Mouse (Mus musculus): ENCODE measurements around the gene Zcchc24. TPM values are rescaled to one million over a fixed set of nuclear protein-coding genes. Genes with fewer than 3 reads are reported as not detected.

The Zcchc24 gene
- total and polyA plus RNA-seq, 2 experiments from 2014 or later: 13.9 to 34.3 TPM

- ATAC-seq (ENCODE audit: low FRiP score) (no peak), DNase-seq (ENCODE audit: low spot score) (no peak)
- Histone ChIP-seq H3K27ac (ENCODE audit: low read depth, low read length) (no peak overlapping the region), H3K4me2 (ENCODE audit: low read depth, low read length, poor library complexity, severe bottlenecking) (no peak overlapping the region), H3K9me3 (ENCODE audit: low read length) (no peaks in the 10 kb centered on the region), H3K4me1 (ENCODE audit: insufficient read depth, low read length) (no peaks in the 10 kb centered on the region), H3K9ac (replicated peaks; ENCODE audit: low read length, poor library complexity, severe bottlenecking) (no peak overlapping the region), H3K36me3 (ENCODE audit: insufficient read depth, low read length) (no peaks in the 10 kb centered on the region), H3K27me3 (ENCODE audit: insufficient read depth, low read length) (no peaks in the 10 kb centered on the region), H3K4me3 (ENCODE audit: low read depth, low read length) (no peak overlapping the region)
- 91% methylated on average over 2 of the region's 2 CpGs for WGBS
- no peak for TF ChIP-seq CTCF (IDR thresholded peaks at IDR 0.05)
Observed at GRCm38 (mm10) chr14:25794331-25794730, 25.5 kb upstream of the Zcchc24 start.

DNA sequence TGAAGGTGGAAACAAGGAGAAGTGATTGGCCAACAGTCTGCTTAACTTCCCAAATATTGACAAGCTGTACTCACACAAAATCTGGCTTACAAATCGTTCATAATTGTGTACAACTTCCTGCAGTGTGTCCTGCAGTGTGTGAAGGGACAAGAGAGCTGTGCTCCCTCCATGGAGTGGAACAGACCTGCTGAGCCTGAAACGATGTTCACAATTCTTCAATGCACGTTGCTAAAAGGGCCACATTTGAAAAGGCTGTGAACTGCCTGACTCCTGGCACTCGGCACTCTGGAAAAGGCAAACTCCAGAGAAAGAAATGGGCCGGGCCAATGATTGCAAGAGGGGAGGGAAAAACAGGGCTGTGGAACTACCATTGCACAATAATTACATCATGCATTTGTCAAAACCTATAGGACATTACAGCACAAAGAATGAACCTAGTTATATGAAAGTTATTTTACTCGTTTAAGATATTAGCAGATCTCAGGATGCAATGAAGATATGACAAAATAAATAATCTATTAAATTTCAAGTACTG is 22.0 kb upstream of the Zcchc24 start:
- Histone ChIP-seq H3K36me3 (ENCODE audit: insufficient read depth, low read length) (no peaks in the 10 kb centered on the region), H3K4me1 (ENCODE audit: insufficient read depth, low read length) (no peaks in the 10 kb centered on the region), H3K9ac (replicated peaks; ENCODE audit: low read length, poor library complexity, severe bottlenecking) (no peak overlapping the region), H3K27me3 (ENCODE audit: insufficient read depth, low read length) (no peaks in the 10 kb centered on the region), H3K4me3 (ENCODE audit: low read depth, low read length) (no peak overlapping the region), H3K4me2 (ENCODE audit: low read depth, low read length, poor library complexity, severe bottlenecking) (no peak overlapping the region), H3K27ac (ENCODE audit: low read depth, low read length) (no peak overlapping the region), H3K9me3 (ENCODE audit: low read length) (no peaks in the 10 kb centered on the region)
- no peak for DNase-seq (ENCODE audit: low spot score)
- ATAC-seq (ENCODE audit: low FRiP score): no peak
- 66% methylated on average over 6 of the region's 6 CpGs for WGBS
- TF ChIP-seq CTCF (IDR thresholded peaks at IDR 0.05): no peak

DNA sequence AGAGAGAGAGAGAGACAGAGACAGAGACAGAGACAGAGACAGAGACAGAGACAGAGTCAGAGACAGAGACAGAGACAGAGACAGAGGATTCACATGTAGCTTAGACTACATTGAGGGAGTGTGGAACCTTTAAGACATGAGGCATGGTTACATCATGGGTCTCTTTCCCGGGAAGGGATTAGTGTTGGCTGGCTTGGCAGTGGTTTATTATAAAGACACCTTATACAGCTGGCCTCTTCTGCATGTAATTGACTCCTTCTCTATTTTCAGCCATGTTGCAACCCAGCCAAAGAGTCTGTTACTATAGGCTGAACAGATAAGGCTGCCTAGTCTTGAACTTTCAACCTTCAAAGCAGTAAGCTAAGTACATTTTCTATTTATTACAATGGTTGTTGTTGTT is 21.1 kb upstream of the Zcchc24 start:
- Histone ChIP-seq H3K36me3 (ENCODE audit: insufficient read depth, low read length) (no peaks in the 10 kb centered on the region), H3K27me3 (ENCODE audit: insufficient read depth, low read length) (no peaks in the 10 kb centered on the region), H3K4me2 (ENCODE audit: low read depth, low read length, poor library complexity, severe bottlenecking) (no peak overlapping the region), H3K27ac (ENCODE audit: low read depth, low read length) (no peak overlapping the region), H3K9ac (replicated peaks; ENCODE audit: low read length, poor library complexity, severe bottlenecking) (no peak overlapping the region), H3K4me3 (ENCODE audit: low read depth, low read length) (no peak overlapping the region), H3K9me3 (ENCODE audit: low read length) (no peaks in the 10 kb centered on the region), H3K4me1 (ENCODE audit: insufficient read depth, low read length) (no peaks in the 10 kb centered on the region)
- no peak for ATAC-seq (ENCODE audit: low FRiP score)
- TF ChIP-seq CTCF (IDR thresholded peaks at IDR 0.05): no peak
- 42% methylated on average over 1 of the region's 1 CpGs for WGBS
- no peak for DNase-seq (ENCODE audit: low spot score)

DNA sequence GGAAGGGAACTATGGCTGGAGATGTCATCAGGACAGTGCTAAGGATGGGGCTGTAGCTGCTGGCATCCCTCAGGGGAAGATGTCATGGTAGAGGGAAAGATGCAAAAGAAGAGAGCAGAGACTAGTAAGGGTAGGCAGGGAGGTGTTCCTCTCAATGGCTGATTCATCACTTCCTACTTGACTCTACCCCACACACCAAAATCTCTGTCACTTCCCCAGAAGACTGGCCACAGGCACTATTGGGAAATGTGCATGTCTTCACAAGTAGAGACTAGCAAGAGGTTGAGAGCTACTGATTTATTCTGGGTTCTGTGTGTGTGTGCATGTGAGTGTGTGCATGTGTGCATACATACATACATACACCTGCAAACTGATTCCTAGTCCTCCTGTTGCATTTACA is 20.4 kb upstream of the Zcchc24 start:
- no peaks in the 10 kb centered on the region for H3K9me3 ChIP-seq (ENCODE audit: low read length)
- no peak for TF ChIP-seq CTCF (IDR thresholded peaks at IDR 0.05)
- H3K27ac ChIP-seq (ENCODE audit: low read depth, low read length): no peak overlapping the region
- no peak overlapping the region for H3K4me3 ChIP-seq (ENCODE audit: low read depth, low read length)
- H3K4me2 ChIP-seq (ENCODE audit: low read depth, low read length, poor library complexity, severe bottlenecking): no peak overlapping the region
- H3K4me1 ChIP-seq (ENCODE audit: insufficient read depth, low read length): no peaks in the 10 kb centered on the region
- no peaks in the 10 kb centered on the region for H3K27me3 ChIP-seq (ENCODE audit: insufficient read depth, low read length)
- ATAC-seq (ENCODE audit: low FRiP score) (no peak), DNase-seq (ENCODE audit: low spot score) (no peak)
- H3K36me3 ChIP-seq (ENCODE audit: insufficient read depth, low read length): no peaks in the 10 kb centered on the region
- H3K9ac ChIP-seq (replicated peaks; ENCODE audit: low read length, poor library complexity, severe bottlenecking): no peak overlapping the region

GRCm38 (mm10) chr14:25788201-25788600 is 19.4 kb upstream of the Zcchc24 start:
- H3K36me3 ChIP-seq (ENCODE audit: insufficient read depth, low read length): no peaks in the 10 kb centered on the region
- no peak overlapping the region for H3K27ac ChIP-seq (ENCODE audit: low read depth, low read length)
- no peak for TF ChIP-seq CTCF (IDR thresholded peaks at IDR 0.05)
- H3K4me2 ChIP-seq (ENCODE audit: low read depth, low read length, poor library complexity, severe bottlenecking): no peak overlapping the region
- H3K9me3 ChIP-seq (ENCODE audit: low read length): no peaks in the 10 kb centered on the region
- WGBS: 84% methylated on average over 4 of the region's 5 CpGs
- no peak overlapping the region for H3K4me3 ChIP-seq (ENCODE audit: low read depth, low read length)
- no peaks in the 10 kb centered on the region for H3K27me3 ChIP-seq (ENCODE audit: insufficient read depth, low read length)
- no peaks in the 10 kb centered on the region for H3K4me1 ChIP-seq (ENCODE audit: insufficient read depth, low read length)
- ATAC-seq (ENCODE audit: low FRiP score): no peak
- H3K9ac ChIP-seq (replicated peaks; ENCODE audit: low read length, poor library complexity, severe bottlenecking): no peak overlapping the region
- DNase-seq (ENCODE audit: low spot score): no peak

DNA sequence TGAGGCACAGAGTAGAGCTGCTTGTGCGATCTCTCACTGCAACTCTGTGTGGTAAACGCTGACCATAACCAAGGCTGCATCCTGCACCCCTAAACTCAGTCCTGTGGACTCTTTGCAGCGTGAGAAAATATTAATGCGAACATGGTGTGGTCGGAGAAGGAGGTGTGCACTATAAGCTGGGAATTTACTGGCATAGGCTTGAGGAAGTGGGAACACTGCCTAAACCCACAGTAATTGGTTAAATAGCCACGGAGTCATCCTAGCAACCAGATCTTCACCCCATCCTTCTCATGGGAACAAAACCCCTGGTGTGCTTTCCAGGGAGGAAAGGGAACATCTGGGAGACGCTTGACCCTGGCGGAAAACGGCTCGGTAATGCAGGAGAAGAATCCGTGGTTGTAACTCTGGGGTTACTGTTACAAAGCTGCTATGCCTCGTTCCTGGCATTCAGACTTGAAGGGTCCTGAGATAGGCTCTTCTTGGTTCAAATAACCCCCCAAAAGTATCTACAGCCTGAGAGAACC is 18.6 kb upstream of the Zcchc24 start:
- H3K9me3 ChIP-seq (ENCODE audit: low read length): no peaks in the 10 kb centered on the region
- H3K36me3 ChIP-seq (ENCODE audit: insufficient read depth, low read length): no peaks in the 10 kb centered on the region
- ATAC-seq (ENCODE audit: low FRiP score) (no peak), DNase-seq (ENCODE audit: low spot score) (no peak)
- no peak overlapping the region for H3K4me3 ChIP-seq (ENCODE audit: low read depth, low read length)
- no peak for TF ChIP-seq CTCF (IDR thresholded peaks at IDR 0.05)
- H3K4me2 ChIP-seq (ENCODE audit: low read depth, low read length, poor library complexity, severe bottlenecking): no peak overlapping the region
- WGBS: 73% methylated on average over 12 of the region's 12 CpGs
- no peak overlapping the region for H3K27ac ChIP-seq (ENCODE audit: low read depth, low read length)
- no peak overlapping the region for H3K9ac ChIP-seq (replicated peaks; ENCODE audit: low read length, poor library complexity, severe bottlenecking)
- H3K27me3 ChIP-seq (ENCODE audit: insufficient read depth, low read length): no peaks in the 10 kb centered on the region
- H3K4me1 ChIP-seq (ENCODE audit: insufficient read depth, low read length): no peaks in the 10 kb centered on the region

All from midbrain, postnatal 0 days (tissue).